Mouse (Mus musculus): ENCODE measurements around the gene Map6.

The Map6 gene

DNA sequence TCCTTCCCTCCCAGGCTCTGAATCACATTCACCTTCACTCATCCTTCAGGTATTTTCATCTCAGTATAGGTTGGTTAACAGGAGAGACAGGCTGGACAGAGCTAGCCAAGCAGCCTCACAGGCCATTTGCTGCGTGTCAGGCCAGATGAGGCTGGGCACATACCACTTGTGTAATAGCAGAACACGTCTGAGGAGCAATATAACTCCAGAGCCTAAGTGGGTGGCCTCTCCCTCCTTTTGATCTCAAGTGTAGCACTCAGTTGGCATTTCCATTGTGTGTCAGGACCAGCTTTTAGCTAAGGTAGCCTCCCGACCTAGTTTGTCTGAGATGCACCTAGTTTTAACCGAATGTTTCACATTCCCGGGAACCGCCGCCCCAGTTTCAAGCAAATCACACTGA lies 49.0 kb downstream of the Map6 start:
- DNase-seq: no peak

- no peak for DNase-seq
Observed at GRCm38 (mm10) chr7:99317475-99317874, 50.2 kb downstream of the Map6 start.

DNA sequence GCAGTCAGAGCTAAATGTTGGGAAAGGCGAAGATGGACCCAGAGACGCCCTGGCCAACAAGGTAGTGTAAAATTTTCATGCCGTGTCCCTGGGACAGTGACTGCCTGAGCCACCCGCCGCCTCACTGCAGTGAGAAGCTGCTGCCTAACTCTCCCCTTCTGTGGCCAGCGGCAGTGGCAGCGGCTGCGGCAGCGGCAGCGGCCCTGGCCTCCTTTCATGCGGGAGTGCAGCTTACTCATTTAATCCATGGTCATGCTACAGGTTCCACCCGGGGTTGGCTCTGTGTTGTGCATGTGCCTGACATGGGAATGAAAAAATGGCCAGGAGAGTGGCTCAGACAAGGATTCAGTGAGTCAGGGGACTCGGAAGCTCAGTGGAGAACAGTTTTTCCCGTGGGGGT lies 53.3 kb downstream of the Map6 start:
- no peak for DNase-seq

DNA sequence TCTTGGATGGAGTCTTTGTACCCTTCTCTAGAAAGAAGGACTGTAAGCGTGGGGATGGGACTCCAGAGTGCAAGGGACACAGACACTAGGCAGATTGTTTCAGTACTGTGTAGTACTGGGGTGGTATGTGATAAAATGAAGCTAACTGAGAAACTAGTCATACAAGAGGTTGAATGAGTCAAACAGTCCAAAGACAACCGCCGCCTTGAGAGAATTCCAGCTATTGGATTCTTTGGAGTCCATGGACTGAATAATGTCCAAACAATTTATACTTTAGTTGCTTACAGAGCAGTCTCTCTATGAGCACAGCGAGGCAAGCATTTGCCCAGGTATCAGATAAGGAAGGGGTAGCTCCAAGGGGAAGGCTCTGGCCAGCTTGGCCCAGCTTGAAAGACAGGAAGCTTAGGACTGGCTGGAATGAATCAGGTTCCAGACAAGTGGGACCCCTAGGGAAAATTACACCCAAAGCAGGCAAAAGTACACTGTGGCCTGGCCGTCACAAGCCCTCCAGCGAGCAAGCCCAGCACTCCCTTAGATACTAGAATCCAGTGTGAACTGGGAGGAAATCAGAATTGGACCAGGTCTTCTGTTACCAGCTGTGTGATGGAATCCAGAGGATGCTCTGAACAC lies 55.6 kb downstream of the Map6 start:
- no peak for DNase-seq

DNA sequence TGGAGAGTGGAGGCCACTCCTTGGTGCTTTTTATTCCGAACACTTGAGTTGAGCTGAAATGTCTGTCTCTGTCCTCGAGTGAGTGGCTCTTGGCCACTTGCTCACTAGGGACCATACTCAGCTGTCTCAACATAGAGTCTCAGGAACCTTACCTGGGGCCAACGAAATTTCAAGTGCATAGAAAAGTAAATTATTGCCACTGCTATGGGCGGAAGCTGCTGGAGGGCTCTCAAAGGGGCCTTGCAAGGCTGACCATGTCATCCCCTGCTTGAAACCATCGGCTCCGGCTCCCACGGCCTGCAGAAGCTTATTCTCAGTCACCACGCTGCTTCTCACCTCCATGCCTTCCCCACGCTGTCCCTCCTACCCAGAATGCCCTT lies 56.1 kb downstream of the Map6 start:
- no peak for DNase-seq

DNA sequence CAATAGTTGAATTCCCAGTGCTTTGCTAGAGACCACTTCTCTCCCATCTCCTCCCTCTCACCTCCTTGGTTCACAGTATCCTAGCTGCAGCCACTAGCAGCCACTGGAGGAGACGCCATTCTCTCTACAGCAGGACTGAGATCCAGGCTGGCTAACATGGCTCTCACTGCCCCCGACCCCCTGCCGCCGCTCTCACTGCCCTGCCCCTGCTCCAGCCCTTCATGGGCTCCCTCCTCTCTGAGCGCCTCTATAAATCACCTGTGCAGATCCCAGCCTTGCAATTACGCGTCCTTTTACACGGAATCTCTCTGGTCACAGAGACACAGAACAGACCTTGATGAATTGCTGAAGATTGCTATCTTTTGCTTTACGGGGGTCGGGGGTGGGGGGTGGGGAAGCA lies 57.6 kb downstream of the Map6 start:
- no peak for DNase-seq

- no peak for DNase-seq
Observed at GRCm38 (mm10) chr7:99326128-99326527, 58.9 kb downstream of the Map6 start.

- no peak for DNase-seq
Observed at GRCm38 (mm10) chr7:99328847-99329246, 61.6 kb downstream of the Map6 start.

DNA sequence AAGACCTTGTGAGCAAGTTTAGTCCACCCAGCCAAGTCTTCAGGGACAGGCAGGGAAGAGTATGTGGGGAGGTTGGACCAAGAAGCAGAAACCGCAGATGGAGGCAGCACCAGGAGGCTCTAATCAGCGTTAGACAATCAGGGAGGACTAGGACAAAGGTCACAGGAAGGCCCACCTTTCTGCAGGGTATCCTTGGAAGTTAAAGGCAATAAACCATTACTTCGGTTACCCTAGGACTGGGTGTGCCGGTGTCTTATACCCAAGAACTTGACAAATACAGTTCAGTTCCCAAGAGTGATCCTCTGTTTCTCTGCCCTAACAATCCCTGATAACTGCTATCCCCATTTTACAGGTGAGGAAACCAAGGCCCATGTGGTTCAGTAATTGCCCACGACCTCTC lies 62.8 kb downstream of the Map6 start:
- no peak for DNase-seq

- peak; percentile 36 for DNase-seq
Observed at GRCm38 (mm10) chr7:99332774-99333480, 65.7 kb downstream of the Map6 start.

GRCm38 (mm10) chr7:99340736-99341135 lies 73.5 kb downstream of the Map6 start:
- no peak for DNase-seq

DNA sequence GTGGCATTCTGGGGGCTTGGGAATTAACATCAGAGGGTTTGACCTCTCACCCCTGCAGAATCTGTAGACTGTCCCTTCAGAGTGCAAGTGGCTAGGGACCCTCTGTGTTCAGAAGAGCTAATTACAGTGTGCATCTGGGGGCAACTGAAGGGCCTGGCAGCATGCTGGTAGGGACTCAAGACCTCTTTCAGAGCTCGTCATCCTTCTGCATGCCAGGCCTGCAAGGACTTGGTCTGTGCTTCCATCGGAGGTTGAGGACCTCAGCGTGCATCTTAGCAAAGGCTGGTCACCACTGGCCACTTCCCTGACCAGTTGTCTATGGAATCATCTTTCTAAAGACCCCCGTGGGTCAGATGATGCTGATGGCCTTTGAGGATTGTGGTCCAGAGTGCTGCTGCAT lies 76.3 kb downstream of the Map6 start:
- no peak for DNase-seq

DNA sequence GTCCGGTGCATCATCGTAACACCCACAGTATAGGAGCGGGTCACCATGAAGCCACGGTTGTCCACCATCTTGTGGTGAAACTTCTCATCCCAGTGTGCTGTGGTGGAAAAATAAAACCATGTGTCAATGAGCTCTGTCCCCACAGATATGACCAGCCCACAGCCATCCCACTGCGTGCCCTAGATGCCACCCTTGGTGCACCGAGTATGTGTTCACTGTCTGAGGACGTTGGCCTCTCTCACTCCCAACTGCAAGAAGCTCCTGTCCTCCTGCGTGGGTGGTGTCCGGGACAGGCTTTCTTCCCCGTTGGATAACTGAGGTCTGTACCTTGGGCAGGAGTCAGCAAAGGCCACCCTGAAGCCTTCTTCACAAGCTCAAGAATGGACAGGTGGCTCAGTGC lies 80.0 kb downstream of the Map6 start:
- DNase-seq: no peak

DNA sequence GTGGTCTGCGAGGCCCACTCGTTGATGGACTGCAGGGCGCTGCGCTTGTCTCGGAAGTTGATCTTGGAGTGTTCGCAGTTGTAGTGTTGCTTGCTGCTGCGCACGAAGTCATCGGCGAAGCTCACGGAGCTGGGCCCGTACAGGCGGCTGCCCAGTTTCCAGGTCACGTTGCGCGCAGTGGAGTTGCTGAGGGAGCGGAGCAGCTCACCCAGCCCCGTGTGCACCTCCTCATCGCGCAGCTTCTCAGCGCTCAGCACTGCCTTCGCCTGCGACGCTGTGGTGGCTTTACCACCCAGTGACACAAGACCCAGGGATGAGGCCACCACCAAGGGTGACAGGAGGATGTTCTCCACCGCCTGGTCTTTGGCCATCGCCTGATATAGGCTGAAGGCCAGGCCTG lies 81.6 kb downstream of the Map6 start:
- no peak for DNase-seq

DNA sequence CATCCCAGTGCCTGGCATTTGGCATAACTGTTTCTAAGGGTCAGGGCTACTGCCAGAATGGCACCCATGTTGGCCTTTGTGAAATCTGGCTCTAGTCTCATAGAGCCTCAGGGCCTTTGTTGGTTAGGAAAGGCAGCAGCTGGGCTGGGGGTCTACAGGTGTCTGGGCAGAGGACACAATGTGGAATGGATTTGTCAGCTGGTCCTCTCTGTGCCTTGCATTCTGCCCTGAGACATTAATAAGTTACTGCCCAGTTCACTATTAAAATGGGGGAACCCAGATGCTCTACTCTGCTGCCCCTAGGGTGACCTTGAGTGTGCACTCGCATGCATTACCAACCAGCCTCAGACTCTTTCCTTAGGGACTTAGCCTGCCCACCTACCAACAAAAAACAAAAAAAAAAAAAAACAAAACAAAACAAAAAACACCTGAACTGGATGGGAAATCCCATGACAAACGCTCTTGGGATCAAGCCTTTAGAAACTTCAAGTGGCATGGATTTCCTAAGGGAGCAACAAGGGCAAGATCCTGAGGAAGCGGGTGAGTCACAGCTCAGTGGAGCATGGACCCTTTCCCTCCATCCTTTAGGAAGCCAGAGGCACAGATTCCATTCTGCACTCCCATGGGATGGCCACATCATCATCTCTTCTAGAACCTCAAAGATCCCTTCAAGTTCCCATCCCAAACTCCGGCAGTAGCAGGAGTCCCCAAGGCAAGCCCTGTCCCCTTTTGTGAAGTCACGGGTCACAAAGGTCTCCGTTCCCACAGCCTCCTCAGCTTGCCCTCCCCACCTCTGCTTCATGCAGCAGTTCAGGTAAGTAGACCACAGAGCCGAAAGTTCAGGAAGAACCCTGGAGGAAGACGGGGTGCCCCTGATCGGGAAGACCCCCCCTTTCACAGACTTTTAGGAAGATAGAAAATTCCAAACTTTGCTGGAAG lies 82.8 kb downstream of the Map6 start:
- no peak for DNase-seq

- DNase-seq: peak; percentile 68
Observed at GRCm38 (mm10) chr7:99351104-99351801, 84.0 kb downstream of the Map6 start.

GRCm38 (mm10) chr7:99351802-99352517 lies 84.7 kb downstream of the Map6 start:
- DNase-seq: no peak

GRCm38 (mm10) chr7:99352526-99353400 lies 85.5 kb downstream of the Map6 start, which contains the start of gene Serpinh1:
Gene Serpinh1, minus strand, starts transcription at chr7:99353239.
- DNase-seq: no peak

- DNase-seq: no peak
Observed at GRCm38 (mm10) chr7:99355731-99356131, 88.5 kb downstream of the Map6 start.

GRCm38 (mm10) chr7:99356244-99356930 lies 89.1 kb downstream of the Map6 start:
- no peak for DNase-seq

DNA sequence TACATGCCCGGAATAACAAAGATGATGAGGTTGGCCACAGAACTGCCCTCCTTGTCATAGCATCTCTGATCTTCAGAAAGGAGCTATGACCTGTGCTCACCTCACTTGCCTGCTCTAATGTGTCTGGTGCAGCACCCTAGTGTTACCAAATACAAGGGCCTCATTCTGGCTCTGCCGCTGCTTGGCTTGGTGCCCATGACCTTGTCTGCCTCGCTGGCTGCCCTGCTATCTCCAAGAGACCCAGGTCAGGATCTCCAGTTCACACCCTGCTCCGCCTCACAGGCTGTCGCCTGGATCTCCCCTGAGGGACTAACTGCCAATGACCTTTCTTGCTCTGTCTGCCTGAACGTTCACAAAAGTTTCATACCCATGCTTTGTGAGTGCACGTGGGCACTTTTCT lies 90.0 kb downstream of the Map6 start:
- no peak for DNase-seq
